Mouse (Mus musculus): ENCODE results near the gene Thrap3. TPM values are rescaled to one million over a fixed set of nuclear protein-coding genes. Genes with fewer than 3 reads are reported as not detected.

The Thrap3 gene
- polyA plus RNA-seq, 1 experiment from 2014 or later: 130 TPM

Other genes with a start within 250 kb of the Thrap3 start
- gene Csf3r, start 178.2 kb downstream of the Thrap3 start, polyA plus RNA-seq (2015; fragmentation: Nextera tagmentation; extraction: Ambion mirVana): 0.74 and 0.96 TPM in 2 replicates
- gene Mrps15, start 155.8 kb downstream of the Thrap3 start, polyA plus RNA-seq (2015; fragmentation: Nextera tagmentation; extraction: Ambion mirVana): 123 and 129 TPM in 2 replicates
- 38.5 and 42.1 TPM in 2 replicates for gene Oscp1, start 144.2 kb downstream of the Thrap3 start, polyA plus RNA-seq (2015; fragmentation: Nextera tagmentation; extraction: Ambion mirVana)
- gene Lsm10, start 106.1 kb downstream of the Thrap3 start, polyA plus RNA-seq (2015; fragmentation: Nextera tagmentation; extraction: Ambion mirVana): 45.8 and 50.3 TPM in 2 replicates
- gene Stk40, start 98.8 kb downstream of the Thrap3 start, polyA plus RNA-seq (2015; fragmentation: Nextera tagmentation; extraction: Ambion mirVana): 29.6 and 33.9 TPM in 2 replicates
- gene Eva1b, start 55.0 kb downstream of the Thrap3 start, polyA plus RNA-seq (2015; fragmentation: Nextera tagmentation; extraction: Ambion mirVana): 14.5 and 15.1 TPM in 2 replicates
- gene Sh3d21, start 39.3 kb downstream of the Thrap3 start, polyA plus RNA-seq (2015; fragmentation: Nextera tagmentation; extraction: Ambion mirVana): 1.4 and 2.0 TPM in 2 replicates
- gene Map7d1, start 53.6 kb upstream of the Thrap3 start, polyA plus RNA-seq (2015; fragmentation: Nextera tagmentation; extraction: Ambion mirVana): 82.9 and 97.5 TPM in 2 replicates
- gene Trappc3, start 59.6 kb upstream of the Thrap3 start, polyA plus RNA-seq (2015; fragmentation: Nextera tagmentation; extraction: Ambion mirVana): 172 and 180 TPM in 2 replicates
- gene Col8a2, start 84.0 kb upstream of the Thrap3 start, polyA plus RNA-seq (2015; fragmentation: Nextera tagmentation; extraction: Ambion mirVana): 6.9 and 8.1 TPM in 2 replicates
- gene Adprhl2, start 118.9 kb upstream of the Thrap3 start, polyA plus RNA-seq (2015; fragmentation: Nextera tagmentation; extraction: Ambion mirVana): 78.6 and 86.1 TPM in 2 replicates
- gene Tekt2, start 122.9 kb upstream of the Thrap3 start, polyA plus RNA-seq (2015; fragmentation: Nextera tagmentation; extraction: Ambion mirVana): 10.7 and 11.4 TPM in 2 replicates
- gene Ago3, start 226.8 kb upstream of the Thrap3 start, polyA plus RNA-seq (2015; fragmentation: Nextera tagmentation; extraction: Ambion mirVana): 15.5 and 16.3 TPM in 2 replicates

Data from hindbrain, embryonic 15.5 days (tissue).